Mouse (Mus musculus): ENCODE results near the gene Adamts18.

The Adamts18 gene

DNA sequence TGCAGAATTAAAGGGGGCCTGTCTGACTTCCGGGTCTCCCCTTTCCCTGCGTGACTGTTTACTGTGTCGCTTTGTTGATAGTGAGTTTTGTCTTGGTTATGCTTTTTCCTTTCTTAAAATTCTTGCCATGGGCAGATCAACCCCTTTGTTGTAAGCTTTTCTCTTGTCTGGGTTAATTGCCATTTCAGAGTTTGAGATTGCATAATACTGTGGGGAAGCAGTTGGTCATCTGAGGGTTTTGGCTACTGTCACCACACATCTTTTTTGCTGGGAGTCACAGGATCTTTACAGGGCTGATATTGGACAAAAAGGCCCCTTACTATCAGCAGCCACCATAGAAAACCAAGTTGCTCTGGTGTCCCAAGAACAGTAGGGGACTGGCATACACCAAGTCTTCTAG is 96.2 kb downstream of the Adamts18 start:
- DNase-seq = no peak

DNA sequence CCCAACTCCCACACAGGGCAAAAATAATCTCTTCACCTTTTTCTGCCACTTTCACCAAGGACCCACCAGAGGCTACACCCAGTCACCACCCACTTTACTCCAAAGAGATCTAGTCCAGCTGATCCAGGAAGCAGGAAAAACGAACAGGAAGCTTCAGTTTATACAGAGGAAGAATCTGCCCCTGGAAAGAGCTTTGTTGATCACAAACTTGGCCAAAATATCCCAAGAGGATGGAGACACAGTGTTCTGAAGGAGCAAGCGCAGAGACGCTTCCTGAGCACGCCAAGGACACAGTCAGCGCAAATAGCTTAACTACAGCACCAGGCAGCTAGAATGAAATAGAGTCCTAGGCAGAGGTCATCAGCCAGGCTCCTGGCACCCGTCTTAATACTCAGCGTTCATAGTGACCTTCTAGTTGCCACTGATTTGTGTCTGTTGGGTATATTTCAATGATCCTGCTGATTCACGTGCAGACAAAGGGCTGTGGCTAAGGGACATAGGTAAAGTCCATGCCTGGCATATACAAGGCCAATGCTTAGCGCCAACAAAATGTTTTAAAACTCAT is 113.0 kb downstream of the Adamts18 start:
- no peak for DNase-seq

GRCm38 (mm10) chr8:113725331-113725730 is 123.2 kb downstream of the Adamts18 start:
- no peak for DNase-seq

DNA sequence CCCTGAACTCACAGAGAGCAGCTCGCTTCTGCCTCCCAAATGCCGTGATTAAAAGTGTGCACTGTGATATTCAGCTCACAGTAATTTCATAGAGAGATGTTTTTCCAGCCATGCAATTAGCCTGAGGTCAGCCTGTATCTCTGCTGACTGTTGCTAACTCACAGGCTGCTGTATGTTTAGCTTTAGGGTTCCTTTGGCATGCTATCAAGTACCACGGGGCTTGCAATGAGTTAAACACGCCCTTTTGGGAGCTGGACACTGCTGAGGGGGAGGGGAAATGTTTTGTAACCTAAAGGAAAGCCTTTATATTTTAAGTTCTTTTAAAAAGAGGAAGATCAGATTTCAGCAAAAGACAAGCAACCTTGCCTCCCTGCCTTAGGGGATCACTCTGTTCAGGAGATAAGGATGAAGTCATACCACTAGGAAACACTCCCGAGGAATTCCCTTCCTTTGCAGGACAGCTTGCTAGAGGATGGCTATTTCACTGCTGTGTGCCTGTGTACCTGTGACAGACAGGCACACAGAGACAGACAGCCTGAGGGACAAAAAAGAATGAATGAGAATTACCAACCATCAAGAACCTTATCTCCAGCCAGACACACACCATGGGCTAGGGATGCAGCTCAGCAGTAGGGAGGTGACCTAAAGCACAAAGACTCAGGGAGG is 124.5 kb downstream of the Adamts18 start:
- DNase-seq = no peak

DNA sequence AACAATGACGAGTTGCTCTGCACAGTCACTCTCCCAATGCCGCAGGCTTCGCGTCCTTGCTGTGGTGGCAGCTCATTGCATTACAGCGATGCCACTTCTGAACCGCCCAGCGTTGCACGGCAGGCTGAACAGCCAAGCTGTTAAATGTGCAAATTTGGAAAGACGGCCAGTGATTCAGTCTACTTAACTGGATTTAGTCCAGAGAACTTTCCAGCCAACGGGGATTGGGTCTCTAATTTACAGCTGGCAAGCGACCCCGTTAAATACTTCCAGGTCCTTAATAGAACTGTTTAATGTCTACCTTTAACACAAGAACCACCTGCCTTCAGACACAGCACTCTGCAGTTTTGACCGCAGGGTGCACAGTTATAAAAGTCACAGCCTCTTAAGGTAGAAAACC is 127.1 kb downstream of the Adamts18 start:
- peak; percentile 26 for DNase-seq

DNA sequence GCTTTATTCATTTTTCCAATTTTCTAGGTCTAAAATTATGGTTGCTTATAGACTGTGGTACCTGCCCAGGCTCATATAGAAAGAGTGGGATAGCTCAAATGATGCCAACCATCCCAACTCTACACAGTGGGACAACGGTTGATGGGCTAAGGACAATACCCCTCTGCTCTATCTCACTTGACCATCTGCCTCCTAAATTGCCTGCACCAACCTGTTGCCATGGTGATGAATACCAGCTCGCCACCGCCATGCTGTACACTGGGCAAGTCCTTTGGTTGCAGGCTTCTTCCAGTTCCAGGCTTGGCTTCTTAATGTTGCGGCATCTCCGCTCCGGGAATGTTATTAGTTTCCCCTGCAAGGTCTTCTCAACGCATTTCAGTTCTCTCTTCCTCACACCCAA is 143.6 kb downstream of the Adamts18 start:
- DNase-seq = no peak

DNA sequence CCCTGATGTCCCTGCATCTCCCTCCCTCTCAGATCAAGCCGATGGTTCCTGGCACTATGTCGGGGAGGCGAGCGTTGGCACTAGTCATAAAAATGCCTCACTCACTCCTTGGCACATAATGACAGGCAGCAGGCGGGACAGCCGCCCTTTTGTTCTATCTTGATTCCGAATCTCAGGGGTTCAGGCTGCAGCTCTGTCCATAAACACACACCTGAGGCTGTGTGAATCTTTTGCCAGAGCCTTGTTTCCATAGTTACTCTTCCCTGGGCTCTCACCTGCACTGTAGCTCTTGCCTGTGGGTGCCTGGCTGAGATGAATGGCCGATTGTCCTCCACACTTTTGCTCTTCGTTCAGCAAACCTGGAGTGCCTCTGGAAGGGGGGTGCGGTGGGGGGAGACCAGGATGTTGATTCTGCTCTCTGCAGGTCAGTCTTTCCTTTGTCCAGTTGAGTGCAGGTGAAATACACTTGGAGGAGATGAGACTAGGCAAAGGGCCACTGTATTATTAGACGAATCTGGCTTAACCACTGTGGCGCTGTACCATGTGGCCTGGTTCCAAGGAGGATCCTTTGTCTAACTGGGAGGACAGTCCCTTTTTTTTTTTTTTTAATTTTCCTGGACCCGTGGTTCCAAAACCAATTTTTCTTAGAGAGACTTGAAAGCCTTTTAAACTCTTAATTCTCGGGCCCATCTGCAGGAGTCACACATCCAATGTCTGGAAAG is 156.8 kb downstream of the Adamts18 start:
- DNase-seq = no peak

- DNase-seq = no peak
Observed at GRCm38 (mm10) chr8:113688543-113688915, 160.0 kb downstream of the Adamts18 start.

DNA sequence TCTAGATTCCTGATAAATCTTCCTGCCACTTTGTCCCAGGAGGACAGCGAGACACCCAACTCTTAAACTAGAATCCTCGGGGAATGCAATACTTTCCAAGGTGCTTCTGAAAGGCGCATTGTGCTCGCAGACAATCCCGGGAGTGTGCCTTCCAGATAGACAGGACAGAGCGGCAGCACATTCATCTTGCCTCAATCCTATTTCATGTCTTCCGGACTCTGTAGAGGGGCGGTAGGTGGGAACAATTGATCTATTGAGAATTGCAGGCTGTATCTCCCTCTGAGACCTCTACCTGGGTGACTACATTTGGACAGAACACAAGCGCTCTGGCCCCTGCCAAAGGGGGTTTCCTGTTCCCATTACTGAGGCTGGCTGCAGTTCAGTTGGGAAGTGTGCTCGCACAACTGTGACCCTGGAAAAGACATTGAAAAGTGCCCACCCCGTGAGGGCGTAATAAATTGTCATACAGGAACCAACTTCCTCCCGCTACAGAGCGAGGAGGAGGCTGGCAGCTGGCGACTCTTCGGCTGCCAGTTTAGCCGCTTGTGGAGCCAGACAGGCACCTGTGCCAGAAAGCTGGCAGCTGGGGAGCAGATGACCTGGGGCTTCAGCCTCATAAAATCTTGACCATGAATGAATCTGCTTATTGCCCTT is 160.5 kb downstream of the Adamts18 start:
- peak; percentile 15 for DNase-seq

DNA sequence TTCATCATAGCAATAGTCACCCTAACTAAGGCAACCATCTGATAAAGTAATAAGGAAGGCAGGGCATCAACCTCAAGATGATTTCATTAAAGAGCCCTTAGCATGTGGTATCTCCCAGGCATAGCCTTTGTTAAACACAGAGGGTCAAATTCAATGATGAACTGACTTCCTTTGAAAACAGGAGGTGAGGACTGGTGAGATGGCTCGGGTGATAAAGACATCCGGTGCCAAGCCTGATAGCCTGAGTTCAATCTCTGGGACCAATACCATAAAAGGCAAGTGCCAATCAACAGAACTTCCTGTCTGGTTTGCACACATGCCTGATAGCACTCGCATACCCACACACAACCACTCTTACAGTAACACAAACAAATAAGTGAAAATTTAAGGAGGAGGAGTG is 169.2 kb downstream of the Adamts18 start:
- DNase-seq = no peak

DNA sequence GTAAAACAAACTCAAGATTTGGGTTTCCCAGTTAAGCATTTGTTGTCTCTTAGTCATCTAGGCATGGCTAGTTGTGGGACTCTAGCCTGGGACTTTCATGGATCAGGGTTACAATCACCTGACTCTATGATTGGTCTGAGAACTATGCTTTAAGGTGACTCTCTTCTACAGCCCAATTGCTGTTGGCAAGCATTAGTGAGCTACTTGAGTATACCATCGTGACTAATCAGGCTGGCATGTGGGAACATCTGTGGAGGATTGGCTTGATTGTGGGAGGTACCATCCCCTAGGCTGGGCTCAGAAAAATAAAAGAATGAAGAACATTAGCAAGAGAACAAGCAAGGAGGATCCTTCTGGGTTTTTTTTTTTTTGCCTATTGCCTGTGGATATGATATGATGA is 171.7 kb downstream of the Adamts18 start:
- no peak for DNase-seq

GRCm38 (mm10) chr8:113675281-113675680 is 173.3 kb downstream of the Adamts18 start:
- DNase-seq = no peak

- no peak for DNase-seq
Observed at GRCm38 (mm10) chr8:113674611-113675010, 173.9 kb downstream of the Adamts18 start.

GRCm38 (mm10) chr8:113673300-113673699 is 175.2 kb downstream of the Adamts18 start:
- DNase-seq = no peak

DNA sequence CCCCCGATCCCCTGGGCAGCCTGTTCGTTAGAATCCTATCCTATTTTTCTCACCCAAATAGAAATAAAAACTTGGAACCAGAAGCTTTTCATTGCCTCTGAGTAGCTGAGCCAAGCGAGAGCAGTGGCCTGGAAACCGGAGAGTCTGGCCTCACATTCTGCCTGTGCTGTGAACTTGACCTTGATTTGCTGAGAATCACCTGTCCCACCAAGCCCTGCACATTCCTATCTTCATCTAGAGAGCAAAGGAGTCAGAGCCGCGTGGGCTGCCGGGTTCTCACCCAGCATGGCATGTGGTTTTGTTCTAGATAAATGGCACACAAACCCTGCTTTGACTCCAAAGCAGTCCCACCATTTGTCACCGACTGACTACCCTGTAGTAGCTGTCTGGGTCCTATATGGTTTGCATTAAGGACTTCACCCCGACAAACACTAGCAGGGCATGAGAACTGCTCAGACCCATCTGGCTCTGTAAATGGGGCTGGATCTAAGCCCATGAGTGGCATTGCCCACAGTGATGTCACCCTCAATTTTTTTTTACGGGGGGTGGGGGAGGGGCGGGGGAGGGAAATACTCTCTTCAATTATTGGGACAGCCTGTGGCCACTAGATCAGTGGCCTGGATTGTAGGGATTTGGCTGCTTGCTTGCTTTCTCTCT is 175.8 kb downstream of the Adamts18 start:
- no peak for DNase-seq

- DNase-seq = no peak
Observed at GRCm38 (mm10) chr8:113669924-113670323, 178.6 kb downstream of the Adamts18 start.

- no peak for DNase-seq
Observed at GRCm38 (mm10) chr8:113666714-113667432, 181.7 kb downstream of the Adamts18 start.

DNA sequence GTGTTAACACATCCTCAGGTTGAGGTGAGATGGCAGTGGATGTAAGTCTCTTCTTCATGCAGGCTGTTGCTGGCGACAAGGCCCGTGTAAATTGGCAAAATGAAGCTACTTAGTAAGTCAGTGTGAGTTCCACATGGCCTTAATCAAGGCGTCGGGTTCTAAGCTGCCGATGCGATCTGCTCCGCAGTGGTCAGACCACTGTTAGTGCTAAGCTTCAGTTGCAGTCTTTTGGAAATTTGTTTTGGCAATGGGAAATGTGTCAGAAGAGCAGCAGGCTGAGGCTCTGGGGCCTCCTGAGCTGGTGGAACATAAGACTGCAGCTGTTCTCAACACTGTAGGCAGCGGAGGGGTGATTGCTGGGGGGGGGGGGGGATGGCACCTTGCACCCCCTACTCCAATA is 182.6 kb downstream of the Adamts18 start:
- DNase-seq = no peak

GRCm38 (mm10) chr8:113665036-113665435 is 183.5 kb downstream of the Adamts18 start:
- DNase-seq = no peak

DNA sequence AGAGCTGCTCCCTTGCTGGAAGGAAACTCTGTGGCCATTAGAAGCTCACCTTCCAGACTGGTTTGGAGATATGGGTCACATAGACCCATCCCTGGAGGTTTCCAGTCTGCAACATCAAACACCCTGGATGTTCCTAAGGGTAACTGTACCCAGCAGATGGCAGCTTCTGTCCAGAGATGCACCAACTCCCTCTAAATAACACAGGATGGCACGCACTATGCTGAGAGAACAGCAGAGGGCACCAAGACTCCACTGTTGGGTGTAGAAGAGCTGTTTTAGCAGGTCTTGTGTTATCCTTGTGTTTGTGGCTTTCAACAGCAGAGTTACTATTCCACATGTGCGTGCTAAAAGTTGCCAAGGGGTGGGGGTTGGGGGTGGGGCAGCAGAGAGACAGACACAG is 184.0 kb downstream of the Adamts18 start:
- peak; percentile 86 for DNase-seq

- no peak for DNase-seq
Observed at GRCm38 (mm10) chr8:113660128-113660527, 188.4 kb downstream of the Adamts18 start.

GRCm38 (mm10) chr8:113656681-113657298 is 191.7 kb downstream of the Adamts18 start:
- DNase-seq = no peak

All from kidney, postnatal 14 days (tissue).